Mouse (Mus musculus) cerebellum, adult 9-10 months (tissue): Measurements from ENCODE around the gene Mrpl21.

Source experiments
- DNase-seq: peaks from one replicate; pipeline ENCODE4 v3.0.0; 2022

The Mrpl21 gene

DNA sequence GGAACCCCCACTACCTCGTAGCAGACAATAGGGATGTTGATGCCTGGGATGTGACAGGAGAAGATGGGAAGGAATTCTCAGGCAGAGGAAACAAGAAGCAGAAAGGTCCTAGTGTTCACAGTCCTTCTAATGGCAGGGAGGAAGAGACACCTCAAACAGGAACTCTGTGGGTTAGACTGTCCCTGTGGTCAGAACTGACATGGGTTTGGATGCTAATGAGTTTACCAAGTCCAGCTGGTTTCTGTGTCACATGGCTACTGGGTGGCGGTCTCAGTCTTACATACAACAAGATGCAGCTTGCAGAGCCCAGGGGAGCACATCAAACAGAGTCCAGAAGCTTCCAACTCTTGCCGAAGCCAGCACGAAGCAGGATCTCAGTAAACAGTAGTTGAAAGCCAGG lies 21.3 kb downstream of the Mrpl21 start:
- DNase-seq, result no peak

DNA sequence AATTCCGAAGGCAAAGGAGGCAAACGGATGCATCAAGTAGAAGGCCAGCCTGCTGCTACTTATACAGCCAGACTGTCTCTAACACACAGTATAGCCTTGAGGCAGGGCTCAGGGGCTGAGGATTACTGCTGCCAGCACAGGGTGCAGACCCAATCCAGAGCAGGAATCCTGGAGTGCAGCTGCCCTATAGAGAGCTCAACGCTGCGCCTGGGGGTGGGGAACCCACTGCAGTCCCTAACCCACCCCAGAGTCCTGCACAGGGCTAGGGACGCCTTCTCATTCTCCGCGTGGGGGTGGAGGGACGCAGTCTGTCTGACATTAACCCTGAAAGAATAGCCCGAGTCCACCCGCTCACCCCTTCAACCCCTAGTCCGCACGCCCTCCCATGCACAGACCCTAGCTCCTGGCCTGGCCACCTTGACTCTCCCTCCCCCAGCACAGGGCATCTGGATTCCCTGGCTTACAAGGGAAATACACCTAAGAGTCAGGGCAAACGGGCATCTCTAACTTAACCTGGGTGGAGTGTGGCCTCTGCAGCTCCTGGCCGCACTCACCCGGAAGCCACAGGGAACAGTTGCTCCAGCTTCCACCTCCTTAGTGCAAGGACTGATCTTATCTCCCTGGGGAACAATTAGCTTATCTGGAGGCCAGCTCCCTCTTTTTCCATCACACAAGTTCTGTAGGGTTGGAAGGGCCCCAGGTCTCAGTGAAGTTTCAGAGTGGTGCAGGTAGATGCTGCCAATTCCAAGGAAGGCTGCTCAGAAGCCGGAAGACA lies 24.7 kb downstream of the Mrpl21 start:
- DNase-seq, result no peak

GRCm38 (mm10) chr19:3319341-3319740 lies 36.6 kb downstream of the Mrpl21 start:
- no peak for DNase-seq

DNA sequence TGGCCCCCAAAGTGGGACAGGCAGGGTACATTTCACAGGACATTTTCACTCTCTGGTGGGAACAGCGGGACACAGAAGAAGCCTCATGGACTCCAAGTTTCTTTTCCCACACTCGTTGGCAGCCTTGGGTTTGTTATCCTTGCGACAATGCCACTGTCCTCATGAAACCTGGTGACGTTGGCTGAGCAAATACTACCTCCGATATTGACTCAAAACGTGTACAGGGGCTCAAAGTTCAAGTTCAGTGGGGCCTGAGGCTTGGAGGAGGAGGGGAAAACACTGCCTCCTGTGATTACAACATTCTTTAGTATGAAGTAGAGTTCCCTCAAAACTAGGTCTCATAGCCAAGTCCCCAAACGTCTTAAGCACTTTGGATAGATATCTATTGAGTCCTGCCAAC lies 37.4 kb downstream of the Mrpl21 start:
- DNase-seq, result no peak

DNA sequence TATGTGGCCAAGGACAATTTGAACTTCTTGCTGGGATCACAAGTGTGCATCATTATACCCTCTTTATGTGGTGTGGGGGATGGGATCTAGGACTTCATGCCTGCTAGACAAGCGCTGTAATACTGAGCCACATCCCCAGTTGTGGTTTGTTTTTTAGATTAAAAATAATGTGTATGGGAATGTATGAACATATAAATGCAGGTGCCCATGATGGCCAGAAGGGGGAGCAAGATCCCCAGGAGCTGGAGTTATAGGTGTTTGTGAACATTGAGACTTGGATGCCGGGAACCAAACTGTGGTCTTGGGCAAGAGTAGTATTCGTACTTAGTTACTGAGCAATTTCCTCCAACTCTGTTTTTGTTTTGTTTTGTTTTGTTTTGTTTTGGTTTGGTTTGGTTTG lies 38.1 kb downstream of the Mrpl21 start:
- DNase-seq, result no peak

- DNase-seq, result peak; percentile 2
Measured at GRCm38 (mm10) chr19:3321617-3322016, 38.9 kb downstream of the Mrpl21 start.

- peak; percentile 2 for DNase-seq
Measured at GRCm38 (mm10) chr19:3322261-3322969, 39.7 kb downstream of the Mrpl21 start, which contains the start of gene Cpt1a. Gene Cpt1a, plus strand, starts transcription at chr19:3322334.

GRCm38 (mm10) chr19:3323201-3323621 lies 40.5 kb downstream of the Mrpl21 start:
- peak; percentile 20 for DNase-seq

DNA sequence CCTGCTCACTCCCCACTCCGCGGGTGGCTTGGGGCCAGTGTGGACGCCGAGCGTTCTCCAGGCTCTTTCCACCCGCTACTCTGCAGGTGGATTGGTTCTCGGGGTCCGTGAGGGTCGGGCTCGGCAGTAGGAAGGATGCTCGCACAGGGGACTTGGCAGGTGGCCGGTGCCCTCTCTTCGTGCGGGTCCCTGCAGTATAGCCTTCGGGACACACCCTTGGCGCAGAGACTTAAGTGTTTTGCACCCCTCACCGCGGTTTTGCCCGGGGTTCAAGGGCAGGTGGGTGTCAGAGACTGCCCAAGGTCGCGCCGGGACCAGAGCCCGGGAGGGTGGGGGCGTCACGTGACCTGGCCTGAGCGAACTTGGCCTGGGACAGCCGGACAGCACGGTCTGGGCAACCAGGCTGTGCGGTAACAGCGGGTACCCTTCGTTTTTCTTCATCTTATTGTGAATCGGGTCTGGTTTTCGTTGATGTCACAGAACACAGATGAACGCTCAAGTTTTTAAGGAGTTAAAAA lies 41.1 kb downstream of the Mrpl21 start:
- peak; percentile 20 for DNase-seq

GRCm38 (mm10) chr19:3324271-3324811 lies 41.6 kb downstream of the Mrpl21 start:
- peak; percentile 18 for DNase-seq

DNA sequence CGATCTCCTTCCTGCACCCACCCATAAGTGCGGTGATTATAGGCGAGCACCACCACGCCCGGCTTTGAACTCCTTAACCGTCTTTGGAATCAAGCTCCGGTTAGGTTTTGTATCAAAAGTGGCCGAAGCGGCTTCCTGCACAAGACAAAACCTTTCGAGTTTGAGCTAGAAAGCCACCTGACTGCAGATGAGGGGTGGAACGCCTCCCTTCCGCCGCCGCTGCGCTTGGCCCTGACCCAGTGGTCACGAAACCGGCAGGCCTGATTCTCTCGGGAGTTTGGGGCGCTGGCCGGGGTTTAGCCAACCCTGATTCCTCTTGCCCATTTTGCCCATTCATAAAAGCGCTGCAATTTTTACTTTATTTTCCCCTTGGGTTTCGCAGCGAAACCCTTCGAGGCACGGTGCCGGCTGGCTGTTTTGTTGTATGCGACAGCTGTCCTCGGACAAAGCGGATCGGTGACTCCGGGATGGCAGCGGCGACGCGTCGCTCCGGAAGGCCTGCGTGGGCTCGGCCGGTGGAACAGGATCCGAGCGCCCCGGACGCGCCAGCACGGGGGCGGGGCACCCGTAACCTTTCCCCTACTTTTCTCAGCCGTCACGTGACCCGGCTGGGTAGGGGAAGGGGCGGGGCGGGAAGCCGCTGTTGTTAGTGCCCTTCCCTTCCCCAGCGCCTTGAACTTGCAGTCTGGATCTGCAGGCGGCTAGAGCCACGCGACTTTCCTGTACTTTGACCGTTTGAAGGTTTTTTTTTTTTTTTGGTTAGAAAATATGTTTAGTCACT lies 42.4 kb downstream of the Mrpl21 start:
- peak; percentile 43 for DNase-seq

DNA sequence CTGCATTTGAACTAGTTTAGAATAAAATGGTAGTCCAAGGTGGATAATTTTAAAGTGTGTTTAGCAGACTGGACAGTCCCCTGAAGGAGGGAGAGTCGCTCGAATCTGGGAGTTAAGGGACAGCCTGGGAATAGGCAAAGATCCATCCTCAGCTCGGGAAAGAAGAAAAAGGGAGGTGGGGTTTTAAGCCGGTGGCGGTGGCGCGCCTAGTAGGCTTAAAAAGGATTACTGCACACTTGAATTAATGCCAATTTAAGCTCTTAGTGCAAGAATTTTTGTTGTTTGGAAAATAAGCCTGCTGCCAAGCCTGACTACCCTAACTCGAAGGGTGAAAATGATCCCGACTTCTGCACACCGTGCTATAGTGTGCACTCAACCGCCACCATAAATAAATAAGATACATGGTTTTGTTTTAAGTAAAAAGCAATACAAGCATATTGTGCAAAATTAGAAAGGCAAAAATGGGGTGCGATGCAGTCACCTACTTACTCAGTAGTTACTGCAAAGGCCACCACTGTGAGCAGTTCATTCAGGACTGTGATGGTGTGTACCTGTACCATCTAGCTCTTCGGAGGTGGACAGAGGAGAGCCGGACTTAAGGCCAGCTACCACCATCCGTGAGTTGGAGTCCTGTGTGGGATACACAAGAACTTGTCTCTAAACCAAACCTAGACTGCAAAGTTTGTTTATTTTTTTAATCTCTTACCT lies 43.2 kb downstream of the Mrpl21 start:
- DNase-seq, result peak; percentile 6

DNA sequence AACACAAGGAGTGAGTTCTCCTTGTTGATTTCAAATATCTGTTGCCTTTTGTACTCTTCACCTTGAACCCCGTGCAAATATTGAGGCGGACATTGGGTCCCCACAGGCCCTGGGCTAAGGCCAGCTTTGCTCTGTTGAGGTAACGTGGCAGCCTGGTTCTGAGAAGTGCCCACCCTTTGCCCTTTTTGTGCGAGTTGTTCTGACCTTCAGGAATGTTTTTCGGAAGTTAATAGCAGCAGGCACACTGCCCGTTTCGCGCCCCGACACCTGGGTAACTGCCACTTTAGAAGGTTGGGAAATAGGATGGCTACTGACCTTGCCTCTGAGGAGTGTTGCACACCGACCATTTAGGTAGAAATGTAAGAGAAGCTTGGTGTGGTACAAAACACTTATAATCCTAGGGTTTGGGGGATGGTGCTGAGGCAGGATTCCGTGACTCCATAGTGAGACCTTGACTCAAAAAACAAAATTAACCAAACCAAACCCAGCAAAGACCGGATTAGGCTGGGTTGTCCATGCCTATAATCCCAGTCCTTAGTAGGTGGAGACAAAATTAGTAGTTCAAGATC lies 43.9 kb downstream of the Mrpl21 start:
- peak; percentile 3 for DNase-seq

GRCm38 (mm10) chr19:3333247-3333646 lies 50.5 kb downstream of the Mrpl21 start:
- DNase-seq, result no peak

GRCm38 (mm10) chr19:3333694-3334515 lies 51.2 kb downstream of the Mrpl21 start:
- DNase-seq, result no peak

GRCm38 (mm10) chr19:3334550-3334949 lies 51.8 kb downstream of the Mrpl21 start:
- DNase-seq, result no peak

GRCm38 (mm10) chr19:3335917-3336316 lies 53.2 kb downstream of the Mrpl21 start:
- no peak for DNase-seq

DNA sequence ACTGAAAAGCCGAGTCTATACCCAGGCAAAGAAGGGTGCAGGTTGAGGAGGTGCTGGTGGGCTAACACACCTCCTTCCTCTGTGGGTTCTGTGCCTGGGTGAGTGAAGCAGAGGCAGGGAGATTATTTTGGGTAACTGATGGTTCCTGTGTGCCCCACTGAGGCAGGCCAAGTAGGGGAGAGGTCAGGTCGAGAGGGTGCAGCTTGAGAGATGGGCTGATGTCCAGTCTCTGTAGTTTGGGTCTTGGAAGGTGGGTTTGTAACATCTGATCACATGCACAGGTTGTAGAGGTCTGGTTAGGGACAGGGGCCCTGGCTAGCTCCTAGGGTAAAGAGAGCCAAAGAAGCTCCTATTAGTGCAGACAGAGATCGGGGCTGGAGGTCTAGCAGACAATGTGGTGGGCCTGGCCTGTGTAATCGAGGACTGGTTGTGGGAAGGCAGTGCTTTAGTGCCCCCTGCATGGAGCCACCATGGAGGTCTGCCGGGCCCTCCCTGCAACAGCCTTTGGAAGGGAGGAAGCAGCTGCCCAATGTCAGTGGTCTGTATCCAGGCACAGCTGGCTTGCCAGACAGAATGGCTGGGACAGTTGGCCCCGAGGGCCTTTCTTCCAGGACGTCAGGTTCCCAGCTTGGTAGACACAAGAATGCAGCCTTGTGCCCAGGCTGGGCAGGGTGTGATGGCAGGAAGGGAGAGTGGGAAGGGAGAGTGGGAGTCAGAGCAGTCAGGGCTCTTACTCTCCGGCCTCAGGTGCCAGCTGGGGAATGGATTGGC lies 54.0 kb downstream of the Mrpl21 start:
- DNase-seq, result no peak

GRCm38 (mm10) chr19:3339187-3339586 lies 56.5 kb downstream of the Mrpl21 start:
- DNase-seq, result no peak

GRCm38 (mm10) chr19:3341021-3341420 lies 58.3 kb downstream of the Mrpl21 start:
- DNase-seq, result no peak
